Mouse (Mus musculus) C2C12 (cell line): ENCODE measurements around the gene Rptor. TPM values are rescaled to one million over a fixed set of nuclear protein-coding genes. Genes with fewer than 3 reads are reported as not detected.
"Not testable (repeated sequence)": the region's sequence is repeated elsewhere in the genome, so short reads cannot be mapped to it uniquely, and the experiment has no call there.

Experiments
- H3K27me3 ChIP-seq: one replicate; pipeline ENCODE4 v1.6.1; 2011; ENCODE audit not compliant: control insufficient read depth, insufficient read depth, insufficient read length
- H3K36me3 ChIP-seq: one replicate; pipeline ENCODE4 v1.6.1; 2011; ENCODE audit not compliant: control insufficient read depth, insufficient read depth
- H3K4me3 ChIP-seq: one replicate; pipeline ENCODE4 v1.5.1; 2011; ENCODE audit warnings: mild to moderate bottlenecking, control low read depth; ENCODE audit not compliant: poor library complexity, insufficient read depth, severe bottlenecking
- H3K79me2 ChIP-seq: one replicate; pipeline ENCODE4 v1.6.1; 2011; ENCODE audit not compliant: control insufficient read depth, insufficient read depth
- H3K79me3 ChIP-seq: one replicate; pipeline ENCODE4 v1.6.1; 2011; ENCODE audit warnings: low read depth, control low read depth
- H3ac ChIP-seq: one replicate; pipeline ENCODE3; 2011; ENCODE audit warnings: low read depth; ENCODE audit not compliant: control insufficient read depth, insufficient read length
- CEBPB ChIP-seq: IDR thresholded peaks from one replicate; pipeline ENCODE4 v1.6.1; 2011; ENCODE audit warnings: low read depth, mild to moderate bottlenecking, control low read depth, moderate library complexity
- CTCF ChIP-seq: IDR thresholded peaks from one replicate; pipeline ENCODE4 v1.5.1; 2011; ENCODE audit not compliant: control insufficient read depth, insufficient read depth, insufficient read length
- FOSL1 ChIP-seq: IDR thresholded peaks from one replicate; pipeline ENCODE4 v1.8.0; 2011; ENCODE audit warnings: mild to moderate bottlenecking, low read length; ENCODE audit not compliant: poor library complexity, insufficient read depth, severe bottlenecking
- MAX ChIP-seq: IDR thresholded peaks from one replicate; pipeline ENCODE4 v1.6.1; 2011; ENCODE audit warnings: mild to moderate bottlenecking, control low read depth
- MYOD1 ChIP-seq: IDR thresholded peaks from one replicate; pipeline ENCODE4 v1.6.1; 2011; ENCODE audit warnings: low read depth; ENCODE audit not compliant: control insufficient read depth, insufficient read length
- MYOG ChIP-seq: IDR thresholded peaks from one replicate; pipeline ENCODE4 v1.6.1; 2011; ENCODE audit not compliant: control insufficient read depth, insufficient read length; ENCODE audit errors: extremely low read depth
- USF1 ChIP-seq: IDR thresholded peaks from one replicate; pipeline ENCODE4 v1.6.1; 2011; ENCODE audit warnings: low read depth, mild to moderate bottlenecking, control low read depth, moderate library complexity
- polyA plus RNA-seq: library from polyadenylated mRNA; unstranded; fragments of >200 nt; fragmentation: generic; extraction: Trizol; gene quantifications from one replicate; pipeline ENCODE4 v1.2.1, GENCODE M21; 2012; ENCODE audit warnings: missing spikeins

The Rptor gene
- polyA plus RNA-seq, 1 experiment: 34.8 TPM

DNA sequence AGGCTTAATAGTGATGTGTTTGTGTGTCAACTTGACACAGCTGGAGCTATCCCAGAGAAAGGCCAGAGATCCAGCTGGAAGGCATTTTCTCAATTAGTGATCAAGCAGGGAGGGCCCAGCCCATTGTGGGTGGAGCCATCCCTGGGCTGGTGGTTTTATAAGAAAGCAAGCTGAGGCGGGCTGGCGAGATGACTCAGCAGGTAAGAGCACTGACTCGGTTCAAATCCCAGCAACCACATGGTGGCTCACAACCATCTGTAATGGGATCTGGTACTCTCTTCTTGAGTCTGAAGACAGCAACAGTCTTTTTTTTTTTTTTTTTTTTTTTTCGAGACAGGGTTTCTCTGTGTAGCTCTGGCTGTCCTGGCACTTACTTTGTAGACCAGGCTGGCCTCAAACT, 58.8 kb downstream of the Rptor start:
- TF ChIP-seq FOSL1 (peak; percentile 31), MAX (peak; percentile 50)
- H3K4me3 ChIP-seq, H3K27me3 ChIP-seq, H3ac ChIP-seq, H3K36me3 ChIP-seq: not testable (repeated sequence)
- peaks cover 71% of the 10 kb centered on the region for H3K79me3 ChIP-seq
- H3K79me2 ChIP-seq: peaks cover 100% of the 10 kb centered on the region

- no peak for TF ChIP-seq CEBPB
- no peak for TF ChIP-seq CTCF
- no peak for TF ChIP-seq USF1
- no peak for TF ChIP-seq MYOD1
- no peak for TF ChIP-seq MAX
- Histone ChIP-seq H3K27me3 (no peaks in the 10 kb centered on the region), H3K4me3 (no peak overlapping the region), H3K36me3 (no peaks in the 10 kb centered on the region), H3ac (no peak overlapping the region), H3K79me3 (peaks cover 79% of the 10 kb centered on the region), H3K79me2 (peaks cover 100% of the 10 kb centered on the region)
Observed at GRCm38 (mm10) chr11:119663876-119664275, 61.2 kb downstream of the Rptor start.

DNA sequence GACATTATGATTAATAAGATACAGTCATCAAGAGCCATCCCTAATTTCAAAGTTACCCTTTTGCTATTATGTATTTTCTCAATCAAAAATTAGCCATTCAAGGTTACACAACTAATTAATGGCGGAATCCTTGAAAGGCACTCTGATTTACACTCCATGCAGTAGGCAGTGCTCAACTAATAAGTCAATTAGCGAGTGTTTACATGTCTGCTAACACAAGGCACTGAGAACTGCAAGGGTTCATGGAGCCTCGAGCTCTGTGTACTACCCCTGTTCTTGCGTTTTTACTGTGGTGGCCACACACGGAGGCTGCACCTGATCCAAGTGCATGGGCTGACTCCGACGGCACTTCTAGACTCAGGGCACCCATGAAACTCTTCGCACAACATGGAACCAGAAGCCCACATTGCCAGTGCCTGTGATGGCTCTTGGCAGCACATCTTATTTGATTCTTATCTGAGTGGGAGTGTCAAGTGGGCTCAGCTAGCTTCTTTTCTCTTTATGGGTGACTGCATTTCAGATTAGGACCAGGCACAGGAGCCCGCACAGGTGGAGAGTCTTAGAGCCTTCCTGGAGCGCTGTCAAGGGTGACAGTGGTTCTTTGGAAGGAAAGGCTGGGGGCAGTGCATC, 62.1 kb downstream of the Rptor start:
- Histone ChIP-seq H3K79me3 (peaks cover 76% of the 10 kb centered on the region), H3K4me3 (no peak overlapping the region), H3K36me3 (no peaks in the 10 kb centered on the region), H3K27me3 (no peaks in the 10 kb centered on the region), H3K79me2 (peaks cover 100% of the 10 kb centered on the region), H3ac (no peak overlapping the region)
- TF ChIP-seq MYOD1 (no peak), MYOG (no peak), MAX (no peak), CEBPB (no peak), CTCF (no peak), USF1 (no peak), FOSL1 (no peak)

- Histone ChIP-seq H3K79me2 (peaks cover 100% of the 10 kb centered on the region), H3K4me3 (no peak overlapping the region), H3ac (no peak overlapping the region), H3K36me3 (no peaks in the 10 kb centered on the region), H3K79me3 (peaks cover 71% of the 10 kb centered on the region), H3K27me3 (no peaks in the 10 kb centered on the region)
- TF ChIP-seq MYOD1: peak; percentile 97
- no peak for TF ChIP-seq USF1
Observed at GRCm38 (mm10) chr11:119665308-119665702, 62.6 kb downstream of the Rptor start.

DNA sequence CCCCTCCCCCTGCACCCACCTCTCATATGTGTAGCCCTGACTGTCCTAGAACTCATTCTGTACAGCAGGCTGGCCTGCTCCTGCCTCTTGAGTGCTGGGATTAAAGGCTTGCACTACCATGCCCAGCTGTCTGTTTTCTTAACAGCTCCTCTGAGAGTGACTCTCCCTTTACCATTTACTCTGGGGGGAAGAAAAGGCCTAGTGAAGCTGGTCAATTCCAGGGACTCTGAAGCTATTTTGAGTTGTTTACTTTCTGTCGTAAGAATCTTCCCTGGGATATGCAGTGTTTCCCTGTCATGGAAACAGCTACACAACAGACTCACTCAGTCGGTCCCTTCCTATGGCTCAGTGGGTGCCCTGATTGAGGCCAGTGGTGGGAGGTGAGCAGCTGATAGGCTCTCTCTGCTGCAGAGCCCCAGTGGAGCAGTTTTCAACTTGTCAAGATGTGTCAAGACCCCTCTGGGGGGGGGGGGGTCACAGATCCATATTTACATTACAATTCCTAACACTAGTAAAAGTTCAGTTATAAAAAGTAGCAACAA, 63.9 kb downstream of the Rptor start:
- TF ChIP-seq CTCF (no peak), FOSL1 (no peak), USF1 (no peak), CEBPB (no peak), MYOD1 (no peak)
- Histone ChIP-seq H3K36me3 (no peaks in the 10 kb centered on the region), H3K79me2 (peaks cover 100% of the 10 kb centered on the region), H3K4me3 (no peak overlapping the region), H3ac (no peak overlapping the region), H3K79me3 (peaks cover 67% of the 10 kb centered on the region), H3K27me3 (no peaks in the 10 kb centered on the region)

DNA sequence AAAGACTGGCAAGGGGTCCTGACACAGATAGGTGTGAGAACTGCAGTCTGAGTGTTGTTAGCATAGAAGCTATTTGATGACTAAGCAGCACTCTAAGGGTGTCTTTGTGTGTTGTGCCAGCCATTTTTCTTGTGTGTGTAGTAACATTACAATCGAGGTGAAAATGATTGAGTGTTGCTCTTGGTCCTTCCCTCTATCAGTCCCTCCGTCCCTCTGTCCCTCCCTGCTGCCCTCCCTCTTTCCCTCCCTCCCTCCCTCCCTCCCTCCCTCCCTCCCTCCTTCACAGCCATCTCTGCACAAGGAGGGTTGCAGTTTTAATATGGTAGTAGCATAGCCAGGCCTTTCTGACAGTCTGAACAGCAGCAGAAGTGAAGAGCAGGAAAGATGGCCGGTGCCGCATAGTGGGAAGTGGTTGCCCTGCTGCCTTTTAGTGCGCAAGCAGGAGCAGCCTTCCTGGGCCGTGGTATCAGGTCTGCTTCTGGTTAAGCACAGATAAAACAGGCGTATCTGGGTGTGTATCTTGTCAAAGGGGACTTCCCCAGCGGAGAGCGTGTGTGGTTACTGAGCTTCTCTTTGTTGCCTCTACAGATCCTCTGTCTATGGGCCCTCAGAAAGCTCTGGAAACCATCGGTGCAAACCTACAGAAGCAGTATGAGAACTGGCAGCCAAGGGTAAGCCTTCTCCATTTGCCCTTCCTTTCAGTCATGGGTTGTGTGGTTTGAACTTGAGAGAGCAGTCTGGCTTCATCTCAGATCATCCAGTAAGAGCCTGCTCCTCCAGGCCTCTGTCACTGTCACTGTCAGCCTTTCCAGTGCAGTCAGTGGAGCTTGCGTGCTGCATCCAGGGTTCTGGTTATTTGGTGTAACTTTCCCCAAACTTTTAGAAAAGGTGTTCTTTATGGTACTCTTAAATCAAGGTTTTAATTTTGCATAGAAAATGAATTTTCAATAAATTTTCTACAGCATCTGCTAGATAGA, 68.3 kb downstream of the Rptor start:
- Histone ChIP-seq H3K36me3 (peaks cover 4% of the 10 kb centered on the region), H3K79me3 (peaks cover 53% of the 10 kb centered on the region), H3K4me3 (no peak overlapping the region), H3K27me3 (no peaks in the 10 kb centered on the region), H3ac (no peak overlapping the region), H3K79me2 (peaks cover 100% of the 10 kb centered on the region)
- TF ChIP-seq FOSL1: no peak
- no peak for TF ChIP-seq USF1
- no peak for TF ChIP-seq MAX
